Mouse (Mus musculus) embryonic facial prominence, embryonic 10.5 days (tissue): Measurements from ENCODE around the gene Gm49369. TPM values are rescaled to one million over a fixed set of nuclear protein-coding genes. Genes with fewer than 3 reads are reported as not detected.

Source experiments
- DNase-seq: peaks from one replicate; pipeline ENCODE4 v3.0.0-alpha.2; 2017; ENCODE audit warnings: low spot score
- H3K27ac ChIP-seq: fragments of 300-500 bp; sonication (generic); replicated peaks from 2 replicates; pipeline ENCODE4 v1.5.1; 2016; ENCODE audit warnings: mild to moderate bottlenecking
- H3K27me3 ChIP-seq: fragments of 300-500 bp; sonication (generic); replicated peaks from 2 replicates; pipeline ENCODE4 v1.6.1; 2016; ENCODE audit warnings: low read depth, mild to moderate bottlenecking; ENCODE audit not compliant: poor library complexity, severe bottlenecking
- H3K36me3 ChIP-seq: fragments of 300-500 bp; sonication (generic); replicated peaks from 2 replicates; pipeline ENCODE4 v1.6.1; 2016; ENCODE audit warnings: mild to moderate bottlenecking, moderate library complexity
- H3K4me1 ChIP-seq: fragments of 300-500 bp; sonication (generic); 2 replicates; pipeline ENCODE4 v1.6.1; 2016
- H3K4me3 ChIP-seq: fragments of 300-500 bp; sonication (generic); 2 replicates; pipeline ENCODE4 v1.5.1; 2016; ENCODE audit warnings: mild to moderate bottlenecking, moderate library complexity
- H3K9me3 ChIP-seq: fragments of 300-500 bp; sonication (generic); 2 replicates; pipeline ENCODE4 v1.6.1; 2016; ENCODE audit warnings: mild to moderate bottlenecking
- WGBS: fragments of 180-500 bp; shearing (Covaris S2); methylation state at CpG from one replicate; pipeline ENCODE4 v1.1.7; 2016; 5-methylcytosine and 5-hydroxymethylcytosine counted together
- polyA plus RNA-seq: library from polyadenylated mRNA; unstranded; fragments of >200 nt; fragmentation: Nextera tagmentation; extraction: Ambion mirVana; gene quantifications from 2 replicates; pipeline ENCODE4 v1.2.1, GENCODE M21; 2016

The Gm49369 gene
- polyA plus RNA-seq, 1 experiment from 2014 or later = not detected

DNA sequence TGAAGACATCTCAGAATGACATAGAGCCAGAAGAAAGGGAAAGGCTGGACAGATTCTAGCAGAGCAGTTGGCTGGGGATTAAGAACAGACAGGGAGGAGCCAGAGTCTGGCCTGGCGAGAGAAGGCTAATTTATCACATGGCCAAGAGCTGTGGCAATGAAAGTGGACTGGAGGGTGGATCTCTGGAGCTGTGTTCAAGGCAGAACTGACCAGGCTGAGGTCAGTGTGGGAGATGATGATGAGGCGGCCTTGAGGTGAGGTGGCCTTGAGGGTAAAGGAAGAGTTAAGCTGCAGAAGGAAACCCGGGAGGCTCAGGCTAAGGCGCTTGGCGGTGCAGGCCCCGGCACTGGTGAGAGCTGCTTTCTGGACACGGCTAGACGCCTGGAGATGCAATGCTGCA, 23.3 kb downstream of the Gm49369 start:
- no peak overlapping the region for H3K27ac ChIP-seq
- no peak for DNase-seq

DNA sequence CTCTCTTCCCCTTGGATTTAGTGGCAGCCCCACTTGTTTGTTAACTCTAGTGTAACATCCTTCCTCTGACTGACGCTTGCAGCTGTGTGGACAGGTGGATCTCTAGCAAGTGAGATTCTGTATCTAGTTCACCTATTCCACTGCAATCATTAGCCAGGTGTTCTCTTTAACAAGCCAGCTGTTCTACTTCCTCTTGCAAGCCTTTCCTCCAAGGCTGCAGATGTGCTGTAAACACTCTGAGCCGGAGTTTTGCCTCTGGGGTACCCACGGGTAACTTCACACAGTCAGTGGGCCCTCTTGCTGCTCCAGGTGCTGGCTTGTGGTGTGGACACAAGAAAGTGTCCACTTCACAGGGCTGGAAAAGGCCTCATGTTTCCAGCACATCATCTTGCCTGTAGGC, 24.9 kb downstream of the Gm49369 start:
- no peak for DNase-seq
- WGBS = 83% methylated on average over 3 of the region's 3 CpGs
- H3K36me3 ChIP-seq = no peaks in the 10 kb centered on the region
- H3K27me3 ChIP-seq = no peaks in the 10 kb centered on the region; the same call in 1 of the 2 replicates
- no peaks in the 10 kb centered on the region for H3K9me3 ChIP-seq
- no peak overlapping the region for H3K27ac ChIP-seq
- peaks cover 18% of the 10 kb centered on the region for H3K4me1 ChIP-seq
- H3K4me3 ChIP-seq = no peak overlapping the region

More for the DNA sequence above, 23.3 kb downstream of the Gm49369 start:
- Histone ChIP-seq H3K9me3 (no peaks in the 10 kb centered on the region), H3K36me3 (no peaks in the 10 kb centered on the region), H3K27me3 (no peaks in the 10 kb centered on the region; the same call in 1 of the 2 replicates), H3K4me1 (peaks cover 18% of the 10 kb centered on the region), H3K4me3 (no peak overlapping the region)
- 79% methylated on average over 8 of the region's 8 CpGs for WGBS

DNA sequence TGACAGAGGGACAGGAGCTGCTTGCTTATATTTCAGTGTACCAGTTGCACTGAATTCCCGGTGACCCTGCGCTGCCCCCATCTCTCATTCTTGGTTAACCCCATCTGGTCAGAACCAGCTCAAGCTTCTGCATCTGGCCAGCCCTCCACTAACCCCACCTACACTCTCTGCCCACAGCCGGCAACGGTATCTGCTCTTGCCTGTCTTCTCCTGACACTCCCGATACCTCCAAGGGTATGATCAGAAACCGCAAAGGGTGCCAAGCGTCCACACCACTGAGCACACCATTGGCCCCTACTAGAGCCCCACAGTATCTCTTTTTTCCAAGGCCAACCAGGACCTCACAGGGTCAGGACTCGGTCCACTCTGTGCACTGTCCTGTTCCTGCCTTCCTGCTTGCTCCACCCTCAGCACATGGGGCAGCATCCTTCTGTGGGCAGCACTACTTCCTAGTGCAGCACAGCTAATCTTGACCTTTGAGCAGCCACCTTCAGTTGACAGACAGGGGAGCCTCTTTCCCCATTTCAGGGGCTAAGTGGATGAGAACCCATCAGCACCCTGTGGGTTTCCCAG, 27.7 kb downstream of the Gm49369 start:
- no peaks in the 10 kb centered on the region for H3K36me3 ChIP-seq
- H3K4me1 ChIP-seq = peaks cover 22% of the 10 kb centered on the region
- H3K27ac ChIP-seq = peak overlapping the region; percentile 21; the same call in 1 of the 2 replicates
- no peak for DNase-seq
- H3K4me3 ChIP-seq = no peak overlapping the region
- no peaks in the 10 kb centered on the region for H3K9me3 ChIP-seq
- H3K27me3 ChIP-seq = no peaks in the 10 kb centered on the region; the same call in 1 of the 2 replicates
- WGBS = 78% methylated on average over 8 of the region's 8 CpGs

DNA sequence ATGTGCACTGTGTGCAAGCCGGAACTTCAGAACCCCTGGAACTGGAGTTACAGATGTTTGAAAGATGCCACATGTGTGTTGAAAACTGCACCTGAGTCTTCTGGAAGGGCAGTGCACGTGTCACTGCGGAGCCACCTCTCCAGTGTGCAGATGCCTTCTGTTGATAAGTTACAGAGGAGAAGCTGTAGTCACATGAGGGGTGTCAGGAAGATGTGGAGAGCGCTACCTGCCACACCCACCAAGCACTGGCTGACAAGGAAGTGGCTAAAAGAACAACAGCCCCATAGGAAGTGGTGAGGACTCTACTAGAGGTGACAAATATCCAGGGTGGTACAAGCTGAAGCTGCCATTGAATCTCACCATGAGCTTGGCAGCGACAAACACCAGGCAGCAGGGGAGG, 28.6 kb downstream of the Gm49369 start:
- no peak for DNase-seq
- no peaks in the 10 kb centered on the region; the same call in 1 of the 2 replicates for H3K27me3 ChIP-seq
- no peaks in the 10 kb centered on the region for H3K9me3 ChIP-seq
- H3K36me3 ChIP-seq = no peaks in the 10 kb centered on the region
- H3K4me1 ChIP-seq = peaks cover 29% of the 10 kb centered on the region
- no peak overlapping the region for H3K27ac ChIP-seq
- 75% methylated on average over 5 of the region's 5 CpGs for WGBS
- H3K4me3 ChIP-seq = no peak overlapping the region

DNA sequence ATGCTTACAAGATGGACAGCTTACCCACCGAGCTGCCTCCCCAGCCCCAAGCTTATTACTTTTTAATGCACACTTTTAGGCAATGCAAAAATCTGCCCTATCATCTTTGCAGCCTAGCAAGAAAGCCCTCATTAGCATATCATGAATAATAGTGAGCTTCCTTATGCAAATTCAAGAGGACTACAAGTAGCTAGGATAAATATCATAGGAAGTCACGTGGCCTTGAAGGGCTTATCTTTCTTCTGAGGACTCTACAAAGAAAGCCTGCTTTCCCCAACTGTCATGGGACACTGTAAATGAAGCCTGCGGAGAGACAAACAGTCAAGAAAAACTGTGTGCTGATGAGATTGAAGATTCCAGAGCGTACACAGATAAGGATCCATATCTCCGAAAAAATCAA, 30.9 kb downstream of the Gm49369 start:
- WGBS = 78% methylated on average over 5 of the region's 5 CpGs
- H3K36me3 ChIP-seq = no peaks in the 10 kb centered on the region
- no peak overlapping the region for H3K27ac ChIP-seq
- H3K9me3 ChIP-seq = no peaks in the 10 kb centered on the region
- no peak overlapping the region for H3K4me3 ChIP-seq
- H3K27me3 ChIP-seq = no peaks in the 10 kb centered on the region; the same call in 1 of the 2 replicates
- DNase-seq = no peak
- peaks cover 29% of the 10 kb centered on the region for H3K4me1 ChIP-seq

DNA sequence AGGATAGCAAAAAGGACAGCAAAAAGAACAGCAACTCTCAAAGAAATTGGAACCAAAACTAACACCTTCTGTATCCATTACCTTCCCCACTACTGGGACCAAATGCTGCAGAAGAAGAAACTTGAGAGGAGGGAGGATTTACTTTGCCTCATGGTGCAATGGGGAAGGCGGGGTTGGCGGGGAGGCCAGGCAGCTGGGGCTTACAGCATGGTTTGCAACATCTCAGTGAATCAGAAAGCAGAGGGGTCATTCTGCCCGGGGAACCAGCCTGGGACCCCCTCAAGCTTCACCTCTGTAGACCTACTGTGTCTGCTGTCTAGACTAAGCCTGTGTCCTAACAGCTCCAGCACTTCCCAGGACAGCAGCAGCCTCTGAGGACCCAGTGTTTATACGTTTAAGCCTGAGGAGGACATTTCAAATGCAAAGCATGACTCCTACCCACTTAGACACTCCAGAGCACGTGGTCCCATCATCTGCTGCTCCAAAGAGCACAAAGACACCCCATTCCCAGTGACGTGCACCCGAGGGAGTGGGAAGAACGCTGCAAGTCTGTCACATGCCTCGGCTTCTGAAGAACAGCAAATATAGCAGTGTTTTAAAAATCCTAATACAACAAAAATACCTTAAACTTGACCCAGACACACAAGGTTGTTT, 33.0 kb downstream of the Gm49369 start:
- WGBS = 36% methylated on average over 9 of the region's 9 CpGs
- peak overlapping the region; percentile 65 for H3K27ac ChIP-seq
- no peak for DNase-seq

DNA sequence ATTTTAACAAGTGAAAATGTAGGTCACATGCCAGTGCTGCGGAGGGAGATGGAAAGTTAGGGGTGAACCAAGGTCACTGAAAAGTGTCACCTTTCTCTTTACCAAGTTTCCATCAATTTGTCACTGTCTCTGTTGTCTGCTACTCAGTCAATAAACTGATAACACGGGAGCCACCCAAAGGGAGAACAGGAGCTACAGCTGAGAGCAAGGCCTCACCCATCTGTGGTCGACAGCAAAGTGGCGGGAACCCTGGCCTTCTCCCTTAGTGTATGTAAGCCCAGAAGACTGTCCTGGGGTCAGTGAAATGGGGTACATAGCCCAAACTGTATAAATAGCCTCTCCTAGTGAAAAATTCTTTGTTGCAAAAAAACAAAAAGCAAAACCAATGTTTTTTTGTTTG, 34.9 kb downstream of the Gm49369 start:
- Histone ChIP-seq H3K27ac (no peak overlapping the region), H3K9me3 (no peaks in the 10 kb centered on the region), H3K4me3 (no peak overlapping the region), H3K36me3 (no peaks in the 10 kb centered on the region), H3K27me3 (no peaks in the 10 kb centered on the region), H3K4me1 (peaks cover 11% of the 10 kb centered on the region)
- no peak for DNase-seq
- 77% methylated on average over 4 of the region's 4 CpGs for WGBS

More for the DNA sequence above, 33.0 kb downstream of the Gm49369 start:
- Histone ChIP-seq H3K27me3 (no peaks in the 10 kb centered on the region), H3K36me3 (no peaks in the 10 kb centered on the region), H3K9me3 (no peaks in the 10 kb centered on the region), H3K4me1 (peaks cover 12% of the 10 kb centered on the region), H3K4me3 (no peak overlapping the region)

DNA sequence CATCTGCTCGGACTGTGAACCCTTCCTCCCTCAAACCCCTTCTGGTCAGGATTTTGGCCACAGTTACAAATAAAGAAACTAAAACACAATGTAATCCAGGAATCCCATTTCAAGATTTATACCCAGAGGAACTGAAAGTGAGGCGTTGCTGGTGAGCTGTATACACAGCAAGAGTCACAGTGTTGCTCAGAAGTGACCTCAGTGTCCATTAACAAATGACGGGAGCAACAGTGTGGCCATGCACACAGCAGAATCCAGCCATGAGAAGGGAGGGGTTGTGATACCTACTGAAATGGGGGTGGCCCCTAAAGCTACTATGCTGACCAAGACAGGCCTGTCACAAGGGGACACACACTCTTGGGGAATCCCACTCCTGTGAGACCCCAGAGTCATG, 40.2 kb downstream of the Gm49369 start:
- peak overlapping the region; percentile 58; the same call in 1 of the 2 replicates for H3K27ac ChIP-seq
- H3K4me1 ChIP-seq = peaks cover 21% of the 10 kb centered on the region
- no peaks in the 10 kb centered on the region for H3K36me3 ChIP-seq
- no peak overlapping the region for H3K4me3 ChIP-seq
- no peaks in the 10 kb centered on the region for H3K27me3 ChIP-seq
- no peak for DNase-seq
- WGBS = 78% methylated on average over 3 of the region's 3 CpGs
- no peaks in the 10 kb centered on the region for H3K9me3 ChIP-seq

DNA sequence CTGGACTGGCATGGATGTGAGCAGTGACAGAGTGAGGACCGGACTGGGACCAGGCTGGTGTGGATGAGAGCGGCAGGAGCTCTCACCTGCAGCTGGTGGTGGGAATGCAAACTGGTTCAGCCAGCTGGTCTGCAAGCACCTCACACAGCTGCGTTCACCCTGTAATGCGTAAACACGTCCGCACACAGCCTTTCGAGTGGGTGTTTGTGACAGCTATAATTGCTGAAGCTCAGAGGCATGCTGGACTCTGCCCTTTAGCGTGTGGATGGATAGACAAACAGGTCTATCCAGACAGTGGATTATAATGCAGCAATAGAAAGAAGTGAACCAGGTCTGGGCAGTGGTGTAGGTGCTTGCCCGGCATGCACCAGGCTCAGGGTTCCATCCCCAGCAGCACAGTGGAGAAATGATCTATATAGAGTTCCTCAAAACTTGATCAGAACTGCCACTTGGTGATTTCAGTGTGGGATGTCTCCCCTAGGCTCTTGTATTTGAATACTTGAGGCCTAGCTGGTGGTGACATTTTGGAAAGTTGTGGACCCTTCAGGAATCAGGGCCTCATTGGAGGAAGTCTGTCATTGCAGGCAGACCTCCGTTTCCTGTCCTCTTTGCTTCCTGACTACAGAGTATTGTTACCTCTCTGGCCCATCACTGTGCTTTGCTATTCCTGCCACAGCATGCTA, 40.8 kb downstream of the Gm49369 start:
- no peak for DNase-seq
- Histone ChIP-seq H3K36me3 (no peaks in the 10 kb centered on the region), H3K27me3 (no peaks in the 10 kb centered on the region), H3K27ac (peak overlapping the region; percentile 37), H3K4me1 (peaks cover 21% of the 10 kb centered on the region), H3K9me3 (no peaks in the 10 kb centered on the region), H3K4me3 (no peak overlapping the region)
- WGBS = 70% methylated on average over 10 of the region's 10 CpGs

DNA sequence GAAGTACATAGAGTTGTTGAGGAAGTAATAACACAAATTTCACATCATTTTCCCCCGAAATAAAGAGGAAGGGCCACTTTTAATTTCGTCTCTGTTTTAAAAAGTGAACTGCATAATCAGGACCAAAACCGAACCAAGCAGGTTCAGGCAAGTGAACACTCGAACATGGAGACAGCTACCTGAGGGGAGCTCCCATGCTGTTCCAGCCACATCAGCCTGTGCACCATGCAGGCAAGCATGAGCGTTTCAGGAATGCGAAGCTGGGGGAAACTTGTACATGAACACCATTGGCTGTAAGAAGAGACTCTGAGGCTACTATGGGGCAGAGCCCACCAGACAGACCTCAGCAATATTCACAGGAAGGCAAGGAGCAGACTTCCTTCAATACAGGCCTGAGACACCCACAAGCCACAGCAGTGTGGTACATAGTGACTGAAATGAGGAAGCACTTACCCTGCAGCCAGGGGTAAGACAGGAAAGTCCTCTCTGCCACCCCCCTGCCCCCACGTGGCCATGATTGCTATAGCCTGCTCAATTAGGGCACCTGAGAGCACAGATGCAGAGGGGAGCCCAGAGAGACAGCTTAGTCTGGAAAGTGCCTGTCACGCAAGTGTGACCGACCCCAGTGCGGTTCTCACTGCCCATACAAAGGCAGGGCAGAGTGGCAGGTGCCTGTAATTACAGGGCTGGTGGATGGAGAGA, 42.0 kb downstream of the Gm49369 start:
- peaks cover 21% of the 10 kb centered on the region for H3K4me1 ChIP-seq
- no peak overlapping the region for H3K4me3 ChIP-seq
- no peaks in the 10 kb centered on the region for H3K9me3 ChIP-seq
- no peaks in the 10 kb centered on the region for H3K27me3 ChIP-seq
- H3K27ac ChIP-seq = peak overlapping the region; percentile 36
- WGBS = 57% methylated on average over 10 of the region's 10 CpGs
- no peak for DNase-seq
- H3K36me3 ChIP-seq = no peaks in the 10 kb centered on the region

DNA sequence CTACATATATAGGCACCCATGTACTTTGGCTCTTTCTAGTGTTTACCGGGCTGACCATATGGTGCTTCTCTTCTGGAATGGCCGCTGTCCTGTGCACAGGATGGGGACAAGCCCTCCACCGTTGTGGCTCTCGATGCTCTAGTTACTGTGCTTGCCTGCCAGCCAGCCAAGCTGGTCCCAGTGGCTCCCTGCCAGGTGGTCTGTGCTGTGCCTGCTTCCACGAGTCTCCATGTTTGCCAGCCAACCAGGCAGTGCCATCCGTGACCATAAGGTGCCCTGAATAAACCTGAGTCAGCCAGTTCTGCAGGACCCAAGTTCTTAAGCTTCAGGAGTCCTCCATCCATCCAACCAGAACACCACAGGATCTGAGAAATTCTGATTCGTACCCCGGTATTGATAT, 47.3 kb downstream of the Gm49369 start:
- 82% methylated on average over 8 of the region's 8 CpGs for WGBS
- H3K4me3 ChIP-seq = no peak overlapping the region
- no peaks in the 10 kb centered on the region for H3K36me3 ChIP-seq
- no peaks in the 10 kb centered on the region for H3K27me3 ChIP-seq
- peak overlapping the region; percentile 80 for H3K27ac ChIP-seq
- DNase-seq = no peak
- H3K4me1 ChIP-seq = peaks cover 37% of the 10 kb centered on the region
- no peaks in the 10 kb centered on the region for H3K9me3 ChIP-seq

DNA sequence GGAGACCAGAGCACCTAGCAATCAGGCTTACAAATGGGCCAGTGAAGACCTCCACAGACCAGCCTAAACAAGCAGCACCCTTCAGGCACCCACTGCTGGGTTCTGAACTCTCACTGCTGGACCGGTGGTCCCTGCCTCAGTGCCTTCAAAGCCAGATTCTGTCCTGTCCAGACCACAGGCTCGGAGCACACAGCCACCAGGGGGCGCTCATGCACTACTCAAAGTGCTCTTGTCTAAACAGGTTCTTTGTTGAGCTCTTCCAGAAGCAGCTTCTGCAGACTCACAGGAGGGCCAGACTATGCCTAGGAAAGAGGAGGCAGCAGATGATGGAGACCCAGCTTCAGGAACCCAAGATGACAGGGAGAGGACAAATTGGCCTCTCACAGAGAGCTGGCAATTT, 48.2 kb downstream of the Gm49369 start:
- Histone ChIP-seq H3K4me3 (no peak overlapping the region), H3K27me3 (no peaks in the 10 kb centered on the region), H3K9me3 (no peaks in the 10 kb centered on the region), H3K36me3 (no peaks in the 10 kb centered on the region), H3K4me1 (peaks cover 46% of the 10 kb centered on the region), H3K27ac (peak overlapping the region; percentile 80)
- peak; percentile 94 for DNase-seq
- 3% methylated on average over 3 of the region's 3 CpGs for WGBS
